Mouse (Mus musculus): ENCODE results near the gene Plaa. TPM values are rescaled to one million over a fixed set of nuclear protein-coding genes. Genes with fewer than 3 reads are reported as not detected.
A peak's percentile ranks its signal among the peaks of the same experiment; 100 is the strongest.

Gene Plaa
- polyA plus RNA-seq, 1 experiment: 157 TPM

DNA sequence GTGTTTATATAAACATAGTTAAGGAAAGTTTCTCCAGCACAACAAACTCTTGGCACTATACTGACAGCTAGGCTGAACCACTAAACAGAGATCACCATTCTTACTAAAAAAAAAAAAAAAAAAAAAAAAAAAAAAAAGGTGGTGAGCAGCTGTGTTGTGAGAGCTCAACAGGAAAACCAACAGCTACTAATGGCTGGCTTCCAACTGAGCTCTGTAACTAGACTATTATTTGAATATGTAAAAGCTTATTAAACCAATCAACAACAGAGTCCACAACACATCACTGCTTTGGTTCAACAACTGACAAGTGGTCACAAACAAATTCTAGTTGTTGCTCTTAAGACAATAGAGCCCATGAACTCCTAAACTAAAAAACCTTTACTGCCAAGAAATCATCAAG is 69.8 kb downstream of the Plaa start:
- Histone ChIP-seq H3K9ac (ENCODE audit: low read depth, poor library complexity, severe bottlenecking) (no peak overlapping the region), H3K4me3 (ENCODE audit: low read depth, low read length) (no peak overlapping the region), H3K27me3 (ENCODE audit: control insufficient read depth, insufficient read depth, low read length, poor library complexity, severe bottlenecking) (no peaks in the 10 kb centered on the region), H3K9me3 (replicated peaks; ENCODE audit: control insufficient read depth, insufficient read depth, low read length, poor library complexity, severe bottlenecking) (no peaks in the 10 kb centered on the region), H3K4me1 (ENCODE audit: control insufficient read depth, insufficient read depth, low read length) (no peaks in the 10 kb centered on the region), H3K27ac (ENCODE audit: insufficient read depth, low read length) (no peak overlapping the region), H3K36me3 (ENCODE audit: control insufficient read depth, insufficient read depth, low read length, poor library complexity, severe bottlenecking) (no peaks in the 10 kb centered on the region)
- no peak for TF ChIP-seq POLR2A (IDR thresholded peaks at IDR 0.05; ENCODE audit: insufficient read depth, low read length)

DNA sequence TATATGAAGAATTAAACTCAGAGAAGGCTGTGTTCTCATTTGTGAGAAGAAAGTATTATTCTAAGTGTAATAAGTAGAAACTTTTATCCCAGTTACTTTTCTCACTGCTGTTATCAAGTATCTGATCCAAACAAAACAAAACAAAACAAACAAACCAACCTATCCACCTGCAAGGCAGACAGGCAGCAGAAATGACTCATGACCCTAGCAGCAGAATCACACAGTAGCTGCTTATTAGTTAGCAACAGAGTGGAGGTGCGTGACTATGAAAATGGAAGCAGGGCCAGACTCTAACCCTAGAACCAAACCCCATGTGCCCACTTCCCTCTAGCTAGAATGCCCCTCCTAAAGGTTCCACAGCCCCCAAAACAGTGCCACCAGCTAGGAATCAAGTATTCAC is 73.6 kb downstream of the Plaa start:
- no peak for TF ChIP-seq POLR2A (IDR thresholded peaks at IDR 0.05; ENCODE audit: insufficient read depth, low read length)
- TF ChIP-seq EP300 (IDR thresholded peaks at IDR 0.05; ENCODE audit: insufficient read depth, low read depth, low read length): no peak
- TF ChIP-seq CTCF (IDR thresholded peaks at IDR 0.05; ENCODE audit: low read depth, low read length): no peak
- Histone ChIP-seq H3K4me3 (ENCODE audit: low read depth, low read length) (no peak overlapping the region), H3K4me1 (ENCODE audit: control insufficient read depth, insufficient read depth, low read length) (no peaks in the 10 kb centered on the region), H3K27ac (ENCODE audit: insufficient read depth, low read length) (no peak overlapping the region), H3K27me3 (ENCODE audit: control insufficient read depth, insufficient read depth, low read length, poor library complexity, severe bottlenecking) (no peaks in the 10 kb centered on the region), H3K36me3 (ENCODE audit: control insufficient read depth, insufficient read depth, low read length, poor library complexity, severe bottlenecking) (no peaks in the 10 kb centered on the region), H3K9me3 (replicated peaks; ENCODE audit: control insufficient read depth, insufficient read depth, low read length, poor library complexity, severe bottlenecking) (no peaks in the 10 kb centered on the region), H3K9ac (ENCODE audit: low read depth, poor library complexity, severe bottlenecking) (no peak overlapping the region)

DNA sequence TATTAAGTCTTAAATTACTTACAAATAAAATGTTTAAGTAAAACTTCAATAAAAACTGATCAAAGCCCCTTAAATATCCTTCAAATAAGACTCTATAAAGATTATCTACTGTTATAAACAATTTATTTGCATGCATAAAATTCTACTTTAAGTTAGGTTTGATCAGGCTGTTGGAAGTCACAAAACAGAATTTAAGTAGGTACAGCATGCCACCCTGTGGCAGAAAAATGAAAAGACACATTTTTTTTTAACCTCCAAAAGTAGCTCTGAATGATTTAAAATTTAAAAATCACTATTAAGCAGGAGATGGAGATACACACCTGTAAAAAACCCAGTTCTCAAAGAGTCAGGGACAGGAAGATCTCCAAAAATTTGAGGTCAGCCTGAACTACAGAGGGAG is 79.7 kb downstream of the Plaa start:
- Histone ChIP-seq H3K27ac (ENCODE audit: insufficient read depth, low read length) (no peak overlapping the region), H3K36me3 (ENCODE audit: control insufficient read depth, insufficient read depth, low read length, poor library complexity, severe bottlenecking) (no peaks in the 10 kb centered on the region), H3K27me3 (ENCODE audit: control insufficient read depth, insufficient read depth, low read length, poor library complexity, severe bottlenecking) (no peaks in the 10 kb centered on the region), H3K4me3 (ENCODE audit: low read depth, low read length) (no peak overlapping the region), H3K4me1 (ENCODE audit: control insufficient read depth, insufficient read depth, low read length) (no peaks in the 10 kb centered on the region), H3K9ac (ENCODE audit: low read depth, poor library complexity, severe bottlenecking) (no peak overlapping the region), H3K9me3 (replicated peaks; ENCODE audit: control insufficient read depth, insufficient read depth, low read length, poor library complexity, severe bottlenecking) (no peaks in the 10 kb centered on the region)
- TF ChIP-seq POLR2A (IDR thresholded peaks at IDR 0.05; ENCODE audit: insufficient read depth, low read length) (no peak), EP300 (IDR thresholded peaks at IDR 0.05; ENCODE audit: insufficient read depth, low read depth, low read length) (no peak), CTCF (IDR thresholded peaks at IDR 0.05; ENCODE audit: low read depth, low read length) (no peak)

DNA sequence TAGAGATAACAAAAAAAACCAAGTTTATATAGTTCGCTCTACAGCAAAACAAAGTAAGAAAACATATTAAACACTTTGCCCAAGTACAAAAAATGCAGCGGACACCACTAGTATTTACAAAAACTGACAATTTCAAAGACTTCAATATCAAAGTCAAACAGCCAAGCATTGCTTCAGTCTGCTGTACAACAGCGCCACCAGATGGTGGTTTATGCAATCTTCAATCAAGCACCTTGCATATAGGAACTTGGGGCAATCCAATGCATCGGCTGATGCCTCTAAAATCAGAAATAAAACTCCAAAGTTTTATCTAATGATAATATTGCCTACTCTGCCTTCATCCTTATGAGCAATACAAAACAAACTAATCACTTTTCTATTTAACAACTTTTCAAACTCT is 85.4 kb downstream of the Plaa start:
- Histone ChIP-seq H3K9ac (ENCODE audit: low read depth, poor library complexity, severe bottlenecking) (no peak overlapping the region), H3K4me3 (ENCODE audit: low read depth, low read length) (no peak overlapping the region), H3K4me1 (ENCODE audit: control insufficient read depth, insufficient read depth, low read length) (no peaks in the 10 kb centered on the region), H3K9me3 (replicated peaks; ENCODE audit: control insufficient read depth, insufficient read depth, low read length, poor library complexity, severe bottlenecking) (no peaks in the 10 kb centered on the region), H3K27ac (ENCODE audit: insufficient read depth, low read length) (no peak overlapping the region), H3K27me3 (ENCODE audit: control insufficient read depth, insufficient read depth, low read length, poor library complexity, severe bottlenecking) (no peaks in the 10 kb centered on the region), H3K36me3 (ENCODE audit: control insufficient read depth, insufficient read depth, low read length, poor library complexity, severe bottlenecking) (no peaks in the 10 kb centered on the region; the same call in 1 of the 2 replicates)
- TF ChIP-seq CTCF (IDR thresholded peaks at IDR 0.05; ENCODE audit: low read depth, low read length) (peak; percentile 5), EP300 (IDR thresholded peaks at IDR 0.05; ENCODE audit: insufficient read depth, low read depth, low read length) (no peak)

Other genes starting within 250 kb of the Plaa start
- gene Gm10306, start 46.7 kb downstream of the Plaa start, polyA plus RNA-seq (2011; ENCODE audit: insufficient read depth, insufficient read length, low read depth, missing spikeins): not detected in 2 replicates
- gene Caap1, start 46.4 kb downstream of the Plaa start, polyA plus RNA-seq (2011; ENCODE audit: insufficient read depth, insufficient read length, low read depth, missing spikeins): 25.2 and 28.8 TPM in 2 replicates
- 15.0 and 15.1 TPM in 2 replicates for gene Ift74, start 11.2 kb upstream of the Plaa start, polyA plus RNA-seq (2011; ENCODE audit: insufficient read depth, insufficient read length, low read depth, missing spikeins)
- gene Lrrc19, start 46.9 kb upstream of the Plaa start, polyA plus RNA-seq (2011; ENCODE audit: insufficient read depth, insufficient read length, low read depth, missing spikeins): not detected in 2 replicates
- 3.1 and 3.8 TPM in 2 replicates for gene Tek, start 136.0 kb upstream of the Plaa start, polyA plus RNA-seq (2011; ENCODE audit: insufficient read depth, insufficient read length, low read depth, missing spikeins)

Measured in ES-Bruce4 (cell line).